Mouse (Mus musculus): ENCODE results near the gene 0610030E20Rik.

Gene 0610030E20Rik

GRCm38 (mm10) chr6:72347166-72347941 is at the start of gene 0610030E20Rik:
Gene 0610030E20Rik (plus strand): TSS chr6:72347317.
- DNase-seq (ENCODE audit: low spot score), result peak; percentile 81

DNA sequence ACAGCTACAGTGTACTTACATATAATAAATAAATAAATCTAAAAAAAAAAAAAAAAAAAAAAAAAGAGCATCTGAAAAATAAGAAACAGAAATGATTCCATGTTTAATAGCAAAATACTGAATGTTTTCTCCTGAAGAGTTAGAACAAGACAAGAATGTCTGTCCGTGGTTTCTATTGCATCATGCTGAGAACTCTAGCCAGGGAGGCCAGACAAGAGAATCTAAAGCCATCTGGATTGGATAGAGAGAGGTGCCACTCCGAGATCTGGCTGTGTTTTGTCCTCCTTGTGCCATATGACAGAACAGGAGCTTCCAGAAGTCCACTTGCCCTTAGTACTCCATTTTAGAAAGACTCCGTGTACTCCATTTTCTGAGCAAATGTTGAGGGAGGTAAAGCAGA is 49.3 kb upstream of the 0610030E20Rik start:
- no peak for DNase-seq (ENCODE audit: low spot score)

DNA sequence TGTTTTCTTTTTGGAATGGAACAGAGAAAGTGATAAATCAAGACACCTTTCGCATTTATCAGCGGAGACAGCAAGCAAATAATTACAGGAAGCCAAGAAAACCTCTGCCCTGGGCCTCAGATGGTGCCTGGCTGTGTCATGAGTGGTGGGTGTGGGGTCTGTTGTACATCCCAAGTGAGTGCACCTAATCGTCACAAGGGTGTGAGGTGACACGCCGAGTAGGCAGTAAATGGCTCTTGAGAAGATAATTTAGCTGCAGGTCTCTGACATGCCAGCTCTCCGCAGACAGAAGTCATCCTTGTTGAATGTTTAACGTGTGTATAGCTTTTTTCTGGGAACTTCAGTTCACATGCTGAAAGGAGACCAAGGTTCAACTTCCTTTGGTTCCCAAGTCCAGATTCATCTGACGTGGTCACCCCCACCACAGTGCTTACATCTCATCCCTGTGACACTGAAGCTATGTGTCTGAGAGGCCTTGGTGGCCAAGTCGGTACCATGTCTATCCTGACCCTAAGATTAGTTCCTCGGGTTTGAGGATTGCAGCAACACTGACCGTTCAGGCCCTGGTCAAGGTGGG is 44.7 kb upstream of the 0610030E20Rik start:
- no peak for DNase-seq (ENCODE audit: low spot score)

- DNase-seq (ENCODE audit: low spot score), result no peak
Measured at GRCm38 (mm10) chr6:72303510-72303909, 43.6 kb upstream of the 0610030E20Rik start.

DNA sequence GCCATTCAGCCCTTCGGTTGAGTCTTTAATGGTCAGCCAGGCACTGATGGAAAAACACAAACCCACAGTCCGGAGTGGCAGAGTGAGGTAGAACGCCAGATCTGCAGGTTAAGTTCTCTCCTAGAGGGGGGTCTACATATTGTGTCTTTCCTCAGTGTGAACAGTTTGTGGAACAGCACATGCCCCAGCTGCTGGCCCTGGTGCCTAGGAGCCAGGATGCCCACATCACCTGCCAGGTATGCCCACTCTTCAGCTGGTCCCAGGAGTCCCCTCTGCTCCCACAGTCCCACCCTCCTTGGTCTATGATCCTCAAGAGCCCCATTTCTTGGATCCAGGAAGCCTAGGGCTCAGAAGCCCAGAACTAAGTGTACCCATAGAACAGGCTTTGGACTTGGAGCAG is 34.9 kb upstream of the 0610030E20Rik start:
- DNase-seq (ENCODE audit: low spot score), result no peak

GRCm38 (mm10) chr6:72313124-72313867 is 33.8 kb upstream of the 0610030E20Rik start:
- DNase-seq (ENCODE audit: low spot score), result no peak

- no peak for DNase-seq (ENCODE audit: low spot score)
Measured at GRCm38 (mm10) chr6:72315384-72315783, 31.7 kb upstream of the 0610030E20Rik start.

DNA sequence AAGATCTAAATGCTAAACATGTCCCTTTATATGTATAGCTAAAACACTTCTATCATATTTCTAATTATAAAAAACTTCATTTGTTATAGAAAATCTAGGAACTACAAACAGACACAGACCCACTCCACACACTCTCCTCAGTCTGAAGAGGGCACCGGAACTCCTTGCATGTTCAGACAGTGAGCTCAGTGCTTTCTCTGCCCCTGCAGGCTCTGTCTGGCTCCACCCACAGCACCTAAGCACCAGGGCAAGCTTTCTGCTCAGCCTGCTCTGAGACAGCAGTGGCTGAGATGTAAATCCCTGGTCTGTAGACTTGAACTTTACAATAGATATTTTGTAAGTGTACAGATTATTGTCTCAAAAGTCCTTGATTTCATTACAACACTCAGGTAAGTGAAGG is 31.1 kb upstream of the 0610030E20Rik start:
- DNase-seq (ENCODE audit: low spot score), result no peak

DNA sequence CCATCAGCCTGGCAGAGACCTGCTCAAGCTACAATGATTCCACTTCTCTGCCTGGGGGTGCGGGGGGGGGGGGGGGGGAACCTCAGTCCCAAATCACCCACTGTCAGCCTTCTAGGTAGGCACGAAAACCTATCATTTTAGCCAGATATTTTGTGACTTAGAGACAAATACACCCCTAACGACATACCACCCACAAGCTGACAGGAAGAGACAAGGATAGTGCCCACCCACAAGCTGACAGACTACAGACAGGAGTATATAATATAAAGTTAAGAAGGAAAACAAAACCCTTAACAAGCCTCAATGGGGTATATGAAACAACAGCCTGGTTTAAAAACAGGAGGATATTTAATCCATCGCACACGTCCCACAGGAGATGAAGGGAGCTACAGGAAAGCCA is 28.7 kb upstream of the 0610030E20Rik start:
- DNase-seq (ENCODE audit: low spot score), result no peak

- no peak for DNase-seq (ENCODE audit: low spot score)
Measured at GRCm38 (mm10) chr6:72319019-72319418, 28.1 kb upstream of the 0610030E20Rik start.

GRCm38 (mm10) chr6:72322936-72323335 is 24.2 kb upstream of the 0610030E20Rik start:
- no peak for DNase-seq (ENCODE audit: low spot score)

DNA sequence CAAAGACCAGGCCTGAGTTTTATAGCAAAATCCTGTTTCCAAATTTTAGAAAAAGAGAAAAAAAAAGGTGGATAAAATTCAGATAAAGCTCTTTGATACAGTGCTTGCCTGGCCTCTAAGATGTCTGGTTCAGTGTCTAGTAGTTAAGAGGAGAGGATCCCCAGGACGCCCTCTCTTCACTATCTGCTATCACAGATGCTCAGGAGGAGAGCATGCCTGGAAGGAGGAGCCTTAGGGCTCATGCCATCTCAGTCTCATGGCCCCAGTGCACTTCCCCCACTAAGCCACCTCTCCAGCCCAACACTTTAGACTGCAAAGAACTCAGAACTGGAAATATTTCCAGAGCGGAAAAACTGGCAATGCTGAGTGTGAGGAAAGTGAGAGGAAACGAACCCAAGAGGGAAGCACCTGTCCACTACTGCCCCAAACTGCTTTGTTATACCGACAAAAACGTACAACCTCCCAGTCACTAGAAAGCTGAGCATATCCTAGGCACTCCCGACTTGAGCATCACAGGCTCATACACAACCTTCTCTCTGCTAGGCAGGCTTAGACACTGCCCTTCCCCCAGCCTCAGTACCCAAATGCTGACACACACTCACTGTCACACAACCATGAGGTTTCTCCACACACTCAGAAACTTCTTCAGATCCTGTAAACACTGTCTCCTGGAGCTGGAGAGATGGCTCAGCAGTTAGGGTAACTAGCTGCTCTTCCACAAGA is 23.2 kb upstream of the 0610030E20Rik start:
- DNase-seq (ENCODE audit: low spot score), result no peak

- no peak for DNase-seq (ENCODE audit: low spot score)
Measured at GRCm38 (mm10) chr6:72326274-72326673, 20.8 kb upstream of the 0610030E20Rik start.

DNA sequence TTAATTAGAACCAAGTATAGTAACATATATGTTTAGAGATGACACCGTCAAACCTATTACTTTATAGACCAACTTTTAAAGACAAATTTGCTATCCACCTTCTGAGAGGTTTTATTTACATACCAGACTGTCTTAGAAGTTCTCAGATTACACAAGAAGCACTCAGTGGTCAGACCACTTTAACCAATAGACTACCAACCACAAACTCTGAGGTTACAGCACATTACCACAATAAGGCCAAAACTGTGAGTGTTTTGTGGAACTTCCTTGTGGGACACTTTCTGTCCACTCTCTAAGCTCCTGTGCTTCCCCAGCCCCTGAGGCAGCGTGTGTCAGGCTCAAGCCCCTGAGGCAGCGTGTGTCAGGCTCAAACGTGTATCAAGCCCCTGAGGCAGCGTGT is 18.1 kb upstream of the 0610030E20Rik start:
- no peak for DNase-seq (ENCODE audit: low spot score)

- DNase-seq (ENCODE audit: low spot score), result no peak
Measured at GRCm38 (mm10) chr6:72330133-72330532, 17.0 kb upstream of the 0610030E20Rik start.

GRCm38 (mm10) chr6:72333111-72333510 is 14.0 kb upstream of the 0610030E20Rik start:
- no peak for DNase-seq (ENCODE audit: low spot score)

GRCm38 (mm10) chr6:72340481-72340880 is 6.6 kb upstream of the 0610030E20Rik start:
- DNase-seq (ENCODE audit: low spot score), result no peak

DNA sequence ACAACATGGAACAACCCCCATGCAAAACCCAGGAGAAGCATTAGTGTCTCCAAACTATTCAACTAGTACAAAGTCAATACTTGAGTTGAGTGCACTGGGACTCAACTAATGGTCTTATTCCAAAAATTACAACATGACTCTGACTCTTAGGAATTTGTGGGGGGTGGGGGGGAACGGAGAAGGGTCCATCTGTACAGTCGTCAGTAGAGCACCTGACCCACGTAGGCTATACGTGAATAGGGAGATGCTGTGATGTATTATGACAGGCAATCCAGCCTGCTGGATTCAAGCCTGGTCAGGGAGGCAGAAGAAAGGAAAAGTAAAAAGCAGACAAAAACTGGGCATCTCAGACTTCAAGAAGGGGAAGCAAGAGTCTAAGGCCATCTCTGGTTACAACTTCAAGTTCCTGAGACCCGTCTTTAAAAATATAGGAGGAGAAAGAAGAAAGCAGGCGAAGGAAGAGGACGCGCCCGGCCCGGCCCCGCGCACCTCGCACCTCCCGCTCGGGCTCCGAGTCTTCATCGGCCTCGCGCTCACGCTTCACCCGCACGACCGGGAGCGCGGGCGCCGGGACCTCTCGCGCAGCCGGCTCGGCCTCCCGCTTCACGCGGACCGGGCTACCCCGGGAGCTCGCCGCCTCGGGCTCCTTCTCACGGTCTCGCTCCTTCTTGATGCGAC is 2.6 kb upstream of the 0610030E20Rik start:
- no peak for DNase-seq (ENCODE audit: low spot score)

DNA sequence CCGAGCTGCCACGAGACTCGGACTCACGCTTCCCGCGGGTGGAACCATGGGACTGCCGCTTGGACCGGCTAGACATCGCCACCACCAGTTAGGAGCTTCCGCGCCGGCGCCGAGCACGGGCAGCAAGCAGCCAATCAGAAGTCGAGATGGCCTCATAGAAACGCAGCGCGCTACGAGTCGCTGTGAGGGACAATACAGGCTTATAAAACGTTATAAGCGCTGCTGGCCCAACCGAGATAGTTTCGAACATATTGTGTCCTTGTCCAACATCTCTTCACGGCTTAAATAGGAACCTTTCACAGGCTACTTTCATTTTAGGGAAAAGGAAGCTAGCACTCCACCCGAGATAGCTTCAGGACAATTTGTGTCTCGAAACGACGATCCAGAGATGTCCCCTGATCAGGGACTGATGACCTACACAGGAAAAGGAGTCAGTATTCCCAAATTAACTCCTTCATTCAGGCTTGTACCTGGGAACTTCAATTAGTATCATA is 2.0 kb upstream of the 0610030E20Rik start, which contains the start of gene Usp39:
Gene Usp39 (minus strand): TSS at position 111 of the 494 bp plus-strand sequence.
- DNase-seq (ENCODE audit: low spot score), result peak; percentile 95

DNA sequence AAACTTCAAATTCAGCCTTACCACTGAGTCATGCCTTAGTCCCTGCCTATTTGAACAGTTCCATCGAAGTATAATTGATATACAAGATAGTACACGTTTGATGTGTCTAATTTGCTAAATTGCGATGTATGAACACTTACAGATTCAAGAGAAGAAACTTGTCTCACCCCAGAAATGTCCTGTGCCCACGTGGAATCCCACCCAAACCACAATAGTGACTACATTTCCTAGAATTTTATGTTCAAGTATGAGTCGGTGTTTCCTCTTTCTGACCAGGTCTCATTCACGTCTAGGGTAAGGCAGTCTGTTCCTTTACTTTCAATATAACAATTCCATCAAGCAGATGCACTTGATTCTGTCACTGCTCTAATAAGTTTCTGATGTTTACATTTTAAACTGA is 1.5 kb upstream of the 0610030E20Rik start:
- DNase-seq (ENCODE audit: low spot score), result no peak

GRCm38 (mm10) chr6:72346261-72346660 is 856 bp upstream of the 0610030E20Rik start:
- no peak for DNase-seq (ENCODE audit: low spot score)

Measured in testis, postnatal 14 days (tissue).